Mouse (Mus musculus): ENCODE measurements at regions not wholly inside any gene's neighbourhood (a gene's known extent, or its start where the extent isn't known, plus 50 kb on each side); places are given as distances from the start of the nearest gene placed in this dataset.
"Not testable (repeated sequence)": the region's sequence is repeated elsewhere in the genome, so short reads cannot be mapped to it uniquely, and the experiment has no call there.

DNA sequence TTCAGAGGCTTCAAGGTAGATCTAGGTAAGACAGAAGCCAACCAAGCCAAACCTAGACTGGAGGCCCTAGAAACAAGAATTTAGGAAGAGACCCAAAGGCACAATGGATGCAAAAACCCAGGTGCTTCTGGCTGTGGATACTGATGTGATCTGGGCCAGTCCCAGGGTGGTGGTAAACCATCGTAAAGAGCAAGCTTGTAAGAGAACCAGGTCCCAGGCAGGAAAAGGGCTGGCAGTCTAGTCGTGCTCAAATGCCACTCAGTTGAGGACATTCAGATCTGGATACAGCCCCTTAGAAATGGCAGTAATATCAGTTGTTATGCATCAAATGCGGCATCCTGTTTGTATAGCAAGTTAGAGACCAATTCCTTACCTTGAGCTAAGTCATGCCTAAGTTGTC is 175.5 kb upstream of the Pkdcc start:
- DNase-seq (ENCODE audit: low spot score), result no peak

DNA sequence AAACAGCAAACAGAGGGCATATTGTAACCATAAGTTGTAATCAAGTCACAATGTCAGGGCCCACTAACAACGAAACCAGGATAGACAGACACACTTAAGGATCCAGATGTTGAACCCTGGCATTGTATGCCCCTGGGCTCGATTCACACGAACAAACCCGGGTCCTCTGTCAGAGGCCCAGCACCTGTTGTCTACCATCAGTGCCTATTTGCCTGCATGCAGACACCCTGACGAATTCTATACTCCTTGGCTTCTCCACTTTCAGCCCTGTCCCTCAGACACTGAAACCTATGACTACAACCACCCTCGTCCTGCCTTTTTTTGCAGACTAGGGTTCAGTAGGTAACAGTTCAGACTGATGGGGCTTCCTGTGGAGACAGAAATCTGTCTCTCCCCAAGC is 170.6 kb upstream of the Pkdcc start:
- DNase-seq (ENCODE audit: low spot score), result no peak

DNA sequence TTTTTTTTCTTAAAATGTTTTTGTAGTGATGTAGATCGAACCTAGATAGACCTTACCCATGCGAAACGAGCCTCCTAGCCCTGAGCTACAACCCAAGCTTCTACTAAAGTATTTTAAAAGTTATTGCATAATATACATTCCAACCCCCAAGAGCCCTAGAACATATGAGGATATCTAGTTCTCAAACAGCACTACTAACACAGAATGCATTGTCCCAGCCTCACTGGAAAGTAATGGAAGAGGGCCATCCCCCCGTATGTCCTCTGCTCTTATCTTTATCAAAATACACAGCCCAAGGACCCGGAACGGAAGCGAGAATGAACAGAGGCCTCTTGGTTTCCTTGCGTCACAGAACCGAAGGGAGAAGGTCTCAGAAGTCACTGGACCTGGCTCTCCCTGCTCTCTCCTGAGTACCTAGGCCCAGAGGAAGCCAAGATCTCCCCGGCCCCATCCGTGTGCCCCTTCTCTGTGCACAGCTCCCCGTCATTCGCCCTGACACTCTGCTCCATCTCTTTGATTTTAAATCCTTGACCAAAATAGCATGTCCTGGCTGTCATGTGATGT is 165.0 kb upstream of the Pkdcc start:
- no peak for DNase-seq (ENCODE audit: low spot score)

DNA sequence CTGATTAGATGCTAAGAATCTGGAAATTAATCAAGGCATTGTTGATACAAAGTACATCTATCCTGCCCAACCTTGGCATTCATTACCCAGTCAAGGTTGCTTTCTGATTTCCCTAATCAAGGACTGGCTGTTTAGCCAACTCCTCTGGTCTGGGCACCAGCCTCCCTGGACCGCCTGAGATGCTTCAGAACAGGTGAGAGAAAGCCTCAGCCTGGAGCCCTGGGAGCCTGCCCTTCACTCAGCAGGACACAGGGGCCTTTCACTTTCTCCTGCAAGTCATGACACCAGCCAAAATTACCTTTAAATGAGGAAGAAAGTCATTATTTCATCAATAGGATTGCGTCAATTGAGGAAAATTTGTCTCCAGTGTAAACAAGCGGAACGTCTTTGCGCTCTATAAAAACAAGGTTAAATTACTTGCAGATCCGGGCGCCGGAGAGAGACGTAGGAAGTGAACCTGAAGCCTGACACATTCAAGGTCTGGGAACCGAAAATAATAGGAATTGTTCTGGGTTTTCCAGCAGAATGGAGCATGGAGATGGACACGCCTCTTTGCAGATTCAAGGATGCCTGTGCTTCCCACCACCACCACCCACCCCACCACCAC is 164.4 kb upstream of the Pkdcc start:
- DNase-seq (ENCODE audit: low spot score), result no peak

DNA sequence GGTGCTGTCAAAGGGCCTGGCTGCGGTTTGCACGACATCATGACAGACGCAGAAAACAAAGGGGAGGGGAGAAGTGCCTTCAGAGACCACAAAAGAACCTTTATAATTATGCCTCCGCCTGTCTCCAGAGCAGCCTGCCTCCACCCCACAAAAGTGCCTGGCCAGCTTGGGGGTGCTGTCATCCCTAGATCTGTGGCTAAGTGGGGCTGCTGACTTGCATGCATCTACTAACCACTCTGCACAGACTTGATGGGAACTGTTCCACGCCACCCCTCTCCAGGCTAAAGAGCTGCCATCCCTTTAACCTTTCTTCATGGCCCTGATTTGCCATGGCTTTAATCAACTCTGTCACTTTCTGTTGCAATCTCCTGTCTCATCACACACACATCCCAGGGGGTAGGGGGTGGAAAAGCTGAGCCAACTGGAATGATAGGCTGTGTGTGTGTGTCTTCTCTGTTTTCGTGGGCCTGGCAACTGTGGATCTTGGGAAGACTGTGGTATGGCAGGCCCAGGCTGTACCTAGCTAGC is 162.4 kb upstream of the Pkdcc start:
- DNase-seq (ENCODE audit: low spot score), result no peak

DNA sequence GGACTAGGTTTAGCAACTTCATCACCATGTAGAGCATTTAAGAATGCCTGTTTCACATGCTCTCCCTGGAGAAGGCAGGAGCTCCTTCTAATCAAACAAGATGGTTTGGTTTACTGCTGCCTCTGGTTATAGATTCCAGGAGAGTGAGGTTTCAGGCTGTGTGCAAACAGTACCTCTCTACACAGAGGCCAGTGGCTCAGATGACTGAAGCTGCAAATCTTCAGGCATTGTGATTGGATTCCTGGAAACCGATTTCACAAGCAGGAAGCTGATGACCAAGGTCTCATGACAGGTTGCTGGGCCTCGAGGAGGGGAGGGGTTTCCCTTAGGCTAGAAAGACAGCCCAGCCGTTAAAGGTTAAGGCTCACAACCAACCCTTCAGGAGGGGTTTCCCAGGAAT is 157.3 kb upstream of the Pkdcc start:
- no peak for DNase-seq (ENCODE audit: low spot score)

DNA sequence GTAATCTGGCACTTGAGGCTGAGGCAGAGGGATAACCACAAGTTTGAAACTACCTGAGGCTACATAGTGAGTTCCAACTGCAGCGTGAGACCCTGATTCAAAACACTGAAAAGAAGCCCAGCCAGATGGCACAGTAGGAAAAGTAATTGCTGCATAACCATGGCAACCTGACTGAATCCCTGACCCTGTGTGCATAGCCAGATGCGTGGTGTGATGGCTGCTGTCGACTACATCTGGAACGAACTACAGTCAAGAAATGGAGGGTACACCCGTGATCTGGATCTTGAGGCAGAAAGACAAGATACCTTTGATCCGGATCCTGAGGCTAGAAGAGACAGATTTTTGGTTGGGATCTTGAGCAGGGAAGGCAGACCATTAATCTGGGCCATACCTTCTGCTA is 153.2 kb upstream of the Pkdcc start:
- DNase-seq (ENCODE audit: low spot score), result no peak

DNA sequence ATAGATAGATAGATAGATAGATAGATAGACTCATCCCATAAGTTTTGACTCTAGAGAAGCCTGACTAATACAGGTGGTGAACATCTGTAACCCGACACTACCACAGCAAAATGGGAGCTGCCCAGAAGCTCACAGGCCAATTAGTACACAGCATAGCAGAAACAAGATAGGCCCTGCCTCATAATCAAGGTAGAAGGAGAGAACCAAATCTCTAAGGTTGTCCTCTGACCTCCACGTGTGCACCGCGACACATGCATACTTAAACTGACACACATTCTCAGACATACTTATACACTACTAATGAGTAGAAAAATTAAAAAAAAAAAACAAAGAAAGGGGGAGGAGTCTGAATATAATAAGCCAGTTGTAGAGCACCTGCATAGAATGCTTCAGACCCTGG is 151.2 kb upstream of the Pkdcc start:
- DNase-seq (ENCODE audit: low spot score), result no peak

DNA sequence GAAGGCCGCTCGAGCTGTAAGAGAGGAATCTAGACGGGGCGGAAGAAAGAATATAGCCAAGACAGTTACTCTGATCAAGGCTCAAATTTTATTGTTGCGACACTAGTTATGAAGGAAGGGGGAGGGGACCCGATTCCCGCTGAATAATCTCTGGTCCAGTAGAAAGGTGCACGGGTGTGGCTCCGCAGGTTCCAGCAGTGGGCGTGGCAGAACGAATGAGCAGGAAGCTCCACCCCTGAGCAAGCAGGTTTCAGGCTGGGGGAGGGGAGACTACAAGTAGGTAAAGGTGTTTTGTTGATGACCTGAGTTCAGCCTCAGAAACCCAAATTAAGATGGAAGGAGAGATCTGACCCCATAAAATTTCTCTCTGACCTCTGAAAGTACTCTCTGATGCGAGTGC is 150.7 kb upstream of the Pkdcc start:
- DNase-seq (ENCODE audit: low spot score), result not testable (repeated sequence)

DNA sequence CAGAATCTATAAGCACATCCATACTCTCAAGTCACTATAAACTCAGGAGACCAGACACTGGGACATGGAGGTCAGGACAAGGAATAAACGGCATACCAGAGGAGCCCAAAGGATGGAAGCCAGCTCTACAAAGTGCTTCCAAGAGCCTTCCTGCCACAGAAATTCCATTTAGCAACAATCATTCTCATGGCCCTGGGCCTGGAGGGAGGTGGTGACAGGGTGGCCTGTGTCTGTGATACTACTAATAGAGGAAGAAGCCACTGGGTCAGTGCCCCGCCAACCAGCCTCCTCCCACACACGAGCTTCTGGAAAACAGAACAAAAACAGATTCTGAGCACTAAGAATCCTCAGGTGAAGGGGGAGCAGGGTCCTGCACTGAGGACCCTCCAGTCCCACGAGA is 145.8 kb upstream of the Pkdcc start:
- no peak for DNase-seq (ENCODE audit: low spot score)

DNA sequence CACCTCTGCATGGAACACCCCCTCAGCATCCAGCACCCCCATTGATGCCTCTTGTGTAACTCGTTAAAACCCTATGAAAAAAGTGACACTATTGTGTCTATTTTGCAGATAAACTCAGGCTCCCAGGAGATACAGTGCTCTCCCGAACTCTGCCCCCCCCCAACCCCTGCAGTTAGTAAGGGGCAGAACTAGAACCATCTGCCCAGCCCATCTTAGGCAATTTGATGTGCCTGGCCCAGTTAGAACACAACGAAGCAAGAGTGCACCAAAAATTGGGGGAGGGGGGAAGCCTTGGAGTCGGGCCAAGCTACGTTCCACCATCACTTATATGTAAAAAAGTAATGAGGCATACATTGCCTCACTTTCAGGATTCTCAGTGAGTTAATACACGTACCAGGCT is 143.3 kb upstream of the Pkdcc start:
- no peak for DNase-seq (ENCODE audit: low spot score)

DNA sequence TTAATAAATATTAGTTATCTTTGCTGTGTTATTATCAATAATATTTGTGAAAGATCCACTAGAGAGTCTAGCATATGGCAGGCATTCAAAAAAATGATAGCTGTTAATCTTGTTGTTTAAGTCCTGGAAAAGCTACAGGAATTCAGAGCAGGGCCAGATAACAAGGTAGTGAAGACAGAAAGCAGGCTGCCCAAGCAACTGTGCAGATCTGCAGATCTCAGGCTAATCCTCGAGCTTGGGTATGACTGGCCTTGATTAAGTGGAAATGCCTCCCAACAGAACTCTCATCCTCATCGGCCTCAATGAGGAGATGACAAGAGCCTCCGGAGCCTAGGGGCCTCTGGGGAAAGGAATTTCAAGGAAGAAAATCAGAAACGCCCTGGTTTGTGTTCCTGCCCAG is 142.9 kb upstream of the Pkdcc start:
- no peak for DNase-seq (ENCODE audit: low spot score)

DNA sequence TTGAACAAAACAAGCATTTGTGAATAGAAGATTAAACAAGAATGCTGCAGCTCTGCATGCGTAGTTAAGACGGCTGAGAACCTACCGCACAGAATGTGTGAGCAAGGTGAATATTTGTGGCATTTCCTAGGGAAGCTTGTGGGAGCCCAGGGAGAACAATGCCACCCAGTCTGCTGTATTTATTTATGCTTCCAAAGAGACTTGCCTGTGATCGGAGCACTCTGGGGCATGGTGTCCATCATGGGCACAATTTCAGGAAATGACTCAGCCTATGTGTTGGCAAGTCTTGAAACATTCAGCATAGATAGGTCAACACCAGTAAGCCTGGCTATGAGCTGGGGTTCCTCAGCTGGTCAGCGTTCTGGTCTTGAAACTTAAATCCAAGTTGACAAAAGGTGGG is 140.2 kb upstream of the Pkdcc start:
- no peak for DNase-seq (ENCODE audit: low spot score)

DNA sequence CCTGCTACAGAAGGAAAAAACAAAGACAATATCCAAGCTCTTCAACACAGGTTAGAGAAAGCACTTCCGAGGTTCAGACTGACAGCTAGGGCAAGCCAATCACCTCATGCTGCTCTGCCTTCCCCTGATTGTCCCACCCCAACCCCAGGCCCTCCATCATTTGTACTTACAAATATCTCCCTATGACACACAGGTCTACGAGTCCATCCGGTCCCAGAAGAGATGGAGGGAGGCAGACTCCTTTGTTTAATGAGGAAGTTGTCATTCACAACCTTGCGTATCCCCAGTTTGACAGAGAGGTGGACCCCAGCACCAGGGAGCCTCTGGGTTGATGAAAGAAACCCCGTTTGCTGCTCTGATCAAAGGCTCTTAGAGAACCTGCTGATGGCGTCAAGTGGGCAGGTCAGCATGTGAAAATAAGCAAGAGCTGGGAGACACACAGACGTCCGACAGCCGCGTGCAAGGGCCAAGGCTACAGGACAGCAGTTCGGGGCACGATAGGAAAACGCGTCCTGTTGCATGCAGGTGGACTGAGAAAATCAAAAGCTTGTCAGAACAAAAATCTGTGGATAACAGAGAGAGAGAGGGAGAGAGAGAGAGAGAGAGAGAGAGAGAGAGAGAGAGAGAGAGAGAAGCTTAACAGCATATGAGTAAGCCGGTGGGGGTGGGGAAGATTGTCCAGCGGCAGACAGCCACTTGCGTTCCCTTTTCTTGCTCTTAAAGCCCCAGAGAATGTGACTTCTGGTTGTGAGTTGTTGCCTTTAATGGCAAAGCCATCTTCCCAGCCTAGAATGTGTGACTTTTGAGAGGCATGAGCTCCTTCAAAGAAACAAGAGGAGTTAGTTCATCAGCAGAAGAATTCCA is 137.1 kb upstream of the Pkdcc start:
- DNase-seq (ENCODE audit: low spot score), result peak; percentile 52

DNA sequence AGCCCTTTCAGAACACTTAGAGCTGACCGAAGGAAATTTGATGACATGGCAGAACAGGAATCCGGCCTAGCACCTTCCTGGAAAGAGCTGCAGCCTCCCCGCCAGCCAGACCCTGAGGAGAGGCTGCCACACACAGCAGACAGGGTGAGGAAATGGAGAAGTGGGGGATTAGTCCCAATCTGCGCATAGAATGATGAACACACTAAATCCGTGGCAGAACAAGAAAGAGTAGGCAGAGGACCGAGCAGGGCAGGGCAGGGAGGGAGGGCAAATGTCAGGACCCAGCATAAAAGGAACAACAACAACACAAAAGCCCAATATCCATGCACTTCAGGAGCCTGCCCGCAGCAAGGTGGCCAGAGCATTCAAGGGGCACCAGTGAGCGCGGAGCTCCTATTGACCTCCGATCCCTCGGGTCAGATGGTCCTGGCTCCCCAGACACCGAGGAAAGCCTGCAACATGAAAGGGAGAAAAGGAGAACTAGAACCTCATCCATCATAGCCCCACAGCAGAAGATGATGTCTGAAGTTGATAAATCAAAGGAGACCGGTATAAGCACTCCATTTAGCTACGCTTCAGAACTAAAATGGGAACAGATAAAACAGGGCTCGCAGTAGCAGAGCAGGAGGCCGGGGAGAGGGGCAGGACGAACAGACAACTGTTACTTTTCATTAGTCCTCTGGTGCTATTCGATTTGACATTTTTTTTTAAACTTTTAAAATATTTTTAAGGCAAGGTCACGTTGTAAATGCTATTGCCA is 136.3 kb upstream of the Pkdcc start:
- no peak for DNase-seq (ENCODE audit: low spot score)

DNA sequence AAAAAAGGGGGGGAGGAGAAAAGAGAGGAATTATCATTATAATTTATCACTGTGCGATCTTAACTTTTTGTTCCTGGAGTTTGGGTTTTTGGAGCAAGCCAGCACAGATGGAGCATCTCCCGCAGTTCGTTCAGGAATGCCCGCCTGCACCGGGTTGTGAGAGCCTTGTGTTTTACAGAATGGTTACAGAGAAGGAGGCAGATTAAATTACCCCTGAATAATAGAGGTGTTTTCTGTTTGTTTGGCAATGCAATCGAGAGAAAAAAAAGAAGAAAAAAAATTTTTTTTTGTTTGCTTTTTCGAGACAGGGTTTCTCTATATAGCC is 135.8 kb upstream of the Pkdcc start:
- no peak for DNase-seq (ENCODE audit: low spot score)

DNA sequence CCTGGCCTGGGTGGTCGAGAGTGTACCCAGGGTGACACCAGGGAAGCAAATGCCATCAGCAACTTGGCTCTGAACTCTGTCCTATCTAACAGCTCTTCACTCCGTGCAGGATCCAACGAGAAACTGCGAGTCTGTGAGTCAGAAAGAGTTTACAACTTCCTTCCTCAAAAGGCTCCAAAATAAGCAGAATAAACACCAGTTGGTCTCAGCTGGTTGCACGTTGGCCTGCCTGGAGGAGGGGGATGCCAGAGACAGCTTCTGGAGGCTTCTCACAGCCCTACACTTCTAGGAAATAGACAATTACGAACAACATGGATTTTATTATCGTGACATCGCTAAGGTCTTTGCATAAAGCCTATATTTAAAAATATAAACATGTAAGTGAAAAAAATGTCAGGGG is 133.4 kb upstream of the Pkdcc start:
- no peak for DNase-seq (ENCODE audit: low spot score)

DNA sequence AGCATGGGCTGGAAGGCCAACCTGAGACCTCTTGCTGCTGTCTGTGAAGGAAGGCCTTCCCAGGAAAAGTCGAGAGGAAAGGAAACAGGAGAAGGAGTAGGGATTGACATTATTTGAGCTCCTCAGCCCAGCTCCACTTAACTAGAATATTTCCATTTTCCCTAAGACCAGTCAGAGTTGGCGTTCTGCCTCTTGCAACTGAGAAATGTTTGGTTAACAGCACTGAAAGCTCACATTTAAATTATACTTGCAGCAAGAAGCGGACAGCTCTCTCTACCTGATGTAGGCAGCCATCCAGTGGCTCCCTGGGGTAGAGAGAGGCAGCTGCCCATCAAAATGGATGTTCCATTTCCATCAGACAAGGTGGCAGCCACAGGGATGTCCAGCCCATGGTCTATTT is 131.6 kb upstream of the Pkdcc start:
- DNase-seq (ENCODE audit: low spot score), result no peak

DNA sequence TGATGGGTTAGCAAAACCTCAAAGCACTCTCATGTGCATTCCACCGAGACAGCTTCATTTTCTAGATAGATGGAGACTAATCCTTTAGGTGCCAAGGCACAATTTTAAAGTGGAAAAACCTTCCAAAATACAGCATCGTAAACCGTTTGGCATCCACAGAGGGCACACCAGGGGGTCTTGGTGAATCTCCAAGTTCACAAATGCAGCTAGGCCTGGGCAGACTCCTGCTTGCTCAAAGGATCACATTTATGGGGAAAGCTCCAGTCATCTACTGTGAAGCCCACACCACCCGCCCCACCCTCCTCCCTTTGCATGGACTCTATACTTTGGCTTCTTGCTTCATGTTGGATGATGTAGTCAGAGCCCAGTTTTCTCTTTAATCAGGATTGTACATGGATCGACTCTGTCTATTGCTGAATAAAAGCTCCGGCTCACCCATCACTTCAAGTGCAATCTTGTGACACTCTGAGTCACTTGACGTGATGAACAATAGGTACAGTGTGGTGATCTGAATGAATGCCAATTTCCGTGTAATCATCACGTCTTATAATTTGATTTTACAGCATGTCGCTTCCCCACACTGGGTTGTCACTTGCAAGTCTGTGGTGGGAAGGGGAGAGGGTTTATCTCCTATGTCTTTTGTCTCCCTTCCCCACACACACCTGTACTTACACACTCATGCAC is 129.2 kb upstream of the Pkdcc start:
- no peak for DNase-seq (ENCODE audit: low spot score)

DNA sequence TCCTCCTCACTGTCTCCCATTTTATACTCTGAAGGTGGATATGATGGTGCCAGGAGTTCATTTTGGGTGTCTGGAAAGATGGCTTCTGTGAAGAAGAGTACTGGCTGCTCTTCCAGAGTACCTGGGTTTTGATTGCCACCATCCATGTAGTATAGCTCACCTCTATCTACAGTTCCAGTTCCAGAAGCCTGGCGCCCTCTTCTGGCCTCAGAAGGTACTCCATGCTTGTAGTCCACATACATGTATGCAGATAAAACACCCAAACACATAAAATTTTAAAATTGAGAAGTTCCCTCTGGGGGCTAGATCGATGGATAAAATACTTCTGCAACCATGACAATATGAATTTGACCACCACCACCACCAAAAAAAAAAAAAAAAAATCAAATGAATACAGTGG is 128.4 kb upstream of the Pkdcc start:
- DNase-seq (ENCODE audit: low spot score), result no peak

DNA sequence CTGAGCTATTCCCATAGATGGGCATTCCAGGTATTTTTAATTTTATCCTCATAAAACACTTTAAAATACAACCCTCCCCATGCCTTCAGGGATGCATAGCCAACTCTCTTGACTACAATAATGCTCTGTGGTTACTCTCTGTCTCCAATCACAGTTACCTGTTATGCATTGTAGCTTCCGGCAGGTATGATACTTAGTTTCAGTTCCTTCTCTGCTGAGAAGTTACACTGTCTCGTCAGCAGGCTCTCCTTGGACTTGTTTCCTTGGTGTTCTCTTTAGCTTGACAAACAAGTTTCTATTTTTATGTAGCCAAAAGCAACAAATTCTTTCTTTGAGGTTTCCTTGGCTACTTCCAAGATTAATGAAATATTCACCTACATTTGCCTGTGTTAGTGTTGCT is 126.6 kb upstream of the Pkdcc start:
- no peak for DNase-seq (ENCODE audit: low spot score)

Data from testis, postnatal 10 days (tissue).